Mouse (Mus musculus) kidney, postnatal 14 days (tissue): ENCODE data around the gene Fsd2.
A peak's percentile ranks its signal among the peaks of the same experiment; 100 is the strongest.

ENCODE experiments used
- DNase-seq: peaks from one replicate; pipeline ENCODE4 v3.0.0; 2022; ENCODE audit warnings: mixed read lengths

The Fsd2 gene

GRCm38 (mm10) chr7:81571941-81572441 lies 5.2 kb upstream of the Fsd2 start:
- DNase-seq: peak; percentile 24

DNA sequence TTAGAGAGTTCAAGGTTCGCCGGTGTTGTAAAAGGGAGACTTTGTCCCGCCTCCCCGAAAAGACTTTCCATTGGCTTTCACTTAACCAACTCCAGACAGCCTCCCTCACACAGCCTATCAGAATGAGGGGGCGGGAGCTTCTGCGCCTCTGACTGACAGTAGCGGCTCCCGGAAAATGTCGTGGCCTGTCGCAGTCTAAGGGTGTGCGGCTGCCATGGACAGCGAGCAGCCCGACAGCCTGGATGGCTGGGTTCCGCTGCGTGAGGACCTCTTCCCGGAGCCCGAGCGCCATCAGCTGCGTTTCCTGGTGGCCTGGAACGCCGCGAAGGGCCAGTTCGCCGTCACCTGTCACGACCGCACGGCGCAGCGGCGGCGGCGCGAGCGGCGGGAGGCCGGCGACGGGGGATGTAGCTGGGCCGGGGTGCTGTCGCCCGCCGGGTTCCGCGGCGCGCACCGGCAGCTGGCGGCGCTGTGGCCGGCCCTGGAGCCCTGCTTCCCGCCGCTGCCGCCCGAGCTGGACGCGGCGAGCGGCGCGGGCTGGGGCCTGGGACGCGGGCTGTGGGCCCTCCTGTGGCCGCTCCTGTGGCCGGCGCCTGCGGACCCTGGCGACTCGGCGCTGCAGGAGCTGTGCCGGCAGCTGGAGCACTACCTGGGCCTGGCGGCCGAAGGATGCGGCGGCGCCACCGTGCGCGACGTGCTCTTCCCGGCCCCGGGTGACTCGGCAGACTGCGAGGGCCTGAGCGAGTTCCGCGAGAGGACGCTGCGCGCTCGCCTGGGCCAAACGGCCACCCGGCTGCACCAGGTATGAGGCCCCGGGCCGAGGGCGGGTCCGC lies 4.6 kb upstream of the Fsd2 start, which contains the start of gene Whamm:
Gene Whamm (plus strand): TSS at position 159 of the 833 bp plus-strand sequence.
- DNase-seq: peak; percentile 96

DNA sequence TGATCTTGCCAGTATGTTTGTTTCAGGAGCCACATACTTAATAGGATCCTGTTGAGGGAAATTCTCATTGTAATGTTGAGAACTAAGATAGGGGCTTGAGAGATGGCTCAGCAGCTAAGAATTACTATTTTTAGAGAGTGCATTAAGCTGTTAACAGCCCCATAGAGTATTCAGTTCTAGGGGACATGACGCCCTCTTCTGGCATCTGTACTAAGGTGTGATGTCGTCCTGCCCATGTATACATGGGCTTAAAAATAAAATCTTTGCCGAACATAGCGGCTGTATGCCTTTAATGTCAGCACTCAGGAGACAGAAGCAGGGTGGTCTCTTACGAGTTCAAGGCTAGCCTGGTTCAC lies 4.0 kb upstream of the Fsd2 start:
- DNase-seq: no peak

DNA sequence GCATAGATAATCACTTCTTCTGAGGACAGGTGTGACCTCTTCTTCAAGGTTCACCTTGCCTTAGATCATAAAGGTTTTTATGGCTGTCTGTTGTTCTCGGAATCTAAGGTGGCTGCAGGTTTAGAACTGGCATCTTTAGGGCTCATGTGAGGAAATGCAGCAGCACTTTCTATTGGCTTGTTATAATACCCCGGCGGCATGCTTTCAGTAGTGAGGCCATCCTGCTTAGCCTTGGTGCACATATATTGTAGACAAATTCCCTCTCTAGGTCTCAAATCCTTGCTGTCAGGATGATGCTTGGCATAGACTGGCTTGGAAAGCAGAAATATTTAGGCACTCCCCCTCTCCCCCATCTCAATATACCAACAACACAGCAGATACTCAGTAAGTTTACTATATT lies 3.5 kb upstream of the Fsd2 start:
- DNase-seq: no peak

DNA sequence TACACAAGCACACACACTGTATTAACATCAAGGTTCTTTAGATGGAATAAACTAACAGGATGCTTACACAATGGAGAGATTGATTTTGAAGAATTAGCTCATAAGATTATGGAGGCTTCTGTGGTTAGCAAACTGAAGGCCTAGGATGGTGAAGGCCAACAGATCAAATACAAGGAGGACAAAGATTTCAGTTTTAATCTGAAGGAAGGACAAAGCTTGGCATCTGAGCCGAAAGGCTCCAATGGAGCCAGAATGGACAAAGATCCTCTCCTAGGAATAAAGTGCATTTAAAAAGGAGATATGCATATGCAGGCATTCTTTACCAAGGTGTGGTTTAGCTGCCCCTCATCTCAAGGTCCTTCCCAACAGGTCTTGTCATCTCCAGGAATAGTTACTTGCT lies 3.1 kb upstream of the Fsd2 start:
- no peak for DNase-seq

DNA sequence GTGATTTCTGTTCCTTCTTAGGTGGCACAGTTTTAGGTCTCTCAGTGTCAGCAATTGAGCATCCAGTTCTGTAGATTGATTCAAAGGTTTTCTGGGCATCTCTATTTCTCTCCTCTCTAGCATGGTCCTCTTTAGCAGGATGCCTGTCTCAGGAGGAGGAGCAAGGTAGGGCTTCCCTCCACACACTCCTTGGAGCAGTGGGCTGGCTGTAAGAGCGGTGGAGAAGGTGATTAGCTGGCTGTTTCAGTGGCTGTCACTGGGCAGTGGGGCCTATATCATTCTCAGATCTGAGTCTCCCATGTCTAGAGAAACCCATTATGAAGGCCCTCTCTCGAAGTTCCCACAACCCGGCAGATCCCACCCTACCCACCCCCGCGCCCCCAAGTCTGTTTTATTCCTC lies 652 bp upstream of the Fsd2 start:
- no peak for DNase-seq

- no peak for DNase-seq
Observed at GRCm38 (mm10) chr7:81566332-81566731, 412 bp downstream of the Fsd2 start.

DNA sequence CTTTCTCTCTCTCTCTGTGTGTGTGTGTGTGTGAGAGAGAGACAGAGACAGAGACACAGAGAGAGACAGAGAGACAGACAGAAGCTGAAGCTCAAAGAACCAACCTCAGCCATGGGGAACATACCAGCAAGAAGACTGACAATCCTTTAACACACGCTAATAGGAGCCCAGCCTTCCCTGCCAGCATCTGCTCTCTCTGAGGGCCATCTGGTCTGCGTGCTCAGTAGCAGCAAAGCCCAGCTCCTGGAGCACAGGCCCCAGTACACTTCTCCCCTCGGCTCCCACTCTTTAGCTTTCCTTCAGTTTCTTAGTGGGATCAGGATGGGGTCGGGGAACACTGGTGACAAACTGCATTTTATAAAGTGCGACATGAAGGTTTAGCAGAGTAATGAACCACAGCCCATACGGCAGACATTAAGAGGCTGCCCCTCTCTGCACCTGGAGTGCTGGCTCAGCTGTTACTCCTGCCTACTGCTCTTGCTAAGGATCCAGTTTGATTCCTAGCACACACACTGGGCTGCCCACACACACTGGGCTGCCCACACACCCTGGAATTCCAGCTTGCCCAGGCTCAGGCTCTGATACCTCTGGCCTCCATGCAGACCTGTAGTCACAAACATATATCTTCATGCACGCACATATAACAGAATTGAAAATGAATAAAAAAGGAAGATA lies 1.2 kb downstream of the Fsd2 start:
- DNase-seq: no peak

GRCm38 (mm10) chr7:81564766-81565165 lies 2.0 kb downstream of the Fsd2 start:
- DNase-seq: no peak

DNA sequence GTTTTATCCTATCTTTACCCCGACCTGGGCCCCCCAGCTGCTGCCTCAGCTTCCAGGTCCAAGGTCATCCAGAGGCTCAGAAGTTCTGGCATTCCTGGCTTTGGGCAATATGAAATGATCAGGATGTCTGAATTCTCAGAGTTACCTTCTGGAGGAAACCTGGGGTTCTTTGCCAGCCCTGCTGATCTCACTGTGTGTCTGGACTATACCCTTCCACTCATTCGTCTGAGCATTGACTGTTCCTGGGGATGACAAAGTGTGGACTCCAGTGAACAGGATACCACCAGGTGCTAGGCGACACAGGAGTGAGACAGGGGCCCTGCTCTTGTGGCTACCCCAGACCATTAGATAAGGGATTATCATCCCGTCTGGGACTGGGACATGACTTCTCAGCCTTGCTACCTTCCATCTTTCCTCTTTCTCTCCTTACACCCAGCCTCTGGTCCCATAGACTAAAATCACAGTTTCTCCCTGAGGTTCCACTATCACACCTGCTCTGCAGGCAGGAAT lies 3.2 kb downstream of the Fsd2 start:
- no peak for DNase-seq

- DNase-seq: no peak
Observed at GRCm38 (mm10) chr7:81561211-81561610, 5.5 kb downstream of the Fsd2 start.

GRCm38 (mm10) chr7:81560101-81561049 lies 6.4 kb downstream of the Fsd2 start:
- no peak for DNase-seq

GRCm38 (mm10) chr7:81559231-81559980 lies 7.3 kb downstream of the Fsd2 start:
- DNase-seq: no peak

- DNase-seq: no peak
Observed at GRCm38 (mm10) chr7:81557985-81558360, 8.8 kb downstream of the Fsd2 start.

DNA sequence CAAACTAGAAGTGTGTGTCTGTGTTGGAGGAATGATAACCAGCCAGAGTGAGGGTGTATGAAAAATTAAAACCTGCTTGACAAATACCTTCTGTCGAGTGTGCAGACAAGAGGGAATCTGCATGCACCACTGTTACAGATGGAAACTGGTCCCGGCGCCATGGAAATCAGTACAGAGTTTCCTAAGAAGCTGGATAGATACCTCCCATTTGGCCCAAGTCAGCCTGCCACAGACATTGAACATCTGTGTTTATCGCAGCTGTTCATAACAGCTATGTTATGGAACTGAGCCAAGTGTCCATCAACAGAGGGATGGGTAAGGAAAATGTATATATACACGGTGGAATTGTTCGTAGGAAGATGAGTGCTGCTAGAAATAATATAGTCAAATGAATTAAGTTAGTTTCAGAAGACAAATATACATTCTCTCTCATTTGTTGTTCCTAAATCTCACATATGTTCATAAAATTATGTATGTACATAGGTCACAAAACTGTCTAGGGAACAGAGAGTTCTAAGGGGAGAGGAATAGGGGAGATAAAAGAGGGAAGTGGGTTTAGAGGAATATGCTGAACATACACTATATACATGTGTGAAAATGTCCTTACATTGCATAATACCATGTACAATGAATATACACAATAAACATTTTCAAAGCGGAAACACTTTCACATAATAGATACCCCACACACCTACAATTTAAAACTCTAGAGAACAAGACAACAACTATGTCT lies 9.3 kb downstream of the Fsd2 start:
- DNase-seq: no peak

GRCm38 (mm10) chr7:81556839-81557238 lies 9.9 kb downstream of the Fsd2 start:
- no peak for DNase-seq

GRCm38 (mm10) chr7:81554369-81554768 lies 12.4 kb downstream of the Fsd2 start:
- DNase-seq: peak; percentile 18

GRCm38 (mm10) chr7:81553589-81553988 lies 13.2 kb downstream of the Fsd2 start:
- DNase-seq: no peak

DNA sequence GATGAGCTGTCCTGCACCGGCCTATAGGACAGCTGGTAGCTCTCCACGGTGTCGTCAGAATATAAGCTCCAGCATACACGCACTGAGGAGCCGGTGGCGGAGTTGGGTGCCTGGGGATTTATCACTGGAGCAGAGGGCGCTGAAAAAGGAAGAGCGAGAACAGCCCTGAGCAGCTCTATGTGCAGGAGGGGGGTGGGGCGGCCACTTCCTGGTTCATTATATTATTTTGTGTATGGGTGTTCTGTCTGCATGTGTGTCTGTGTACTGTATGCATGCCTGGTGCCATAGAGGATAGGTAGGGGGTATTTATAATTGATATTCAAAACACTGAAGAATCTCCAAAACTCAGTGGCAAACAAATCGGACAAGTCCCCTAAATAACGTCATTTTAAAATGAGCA lies 17.9 kb downstream of the Fsd2 start:
- no peak for DNase-seq

- no peak for DNase-seq
Observed at GRCm38 (mm10) chr7:81542934-81543333, 23.8 kb downstream of the Fsd2 start.

DNA sequence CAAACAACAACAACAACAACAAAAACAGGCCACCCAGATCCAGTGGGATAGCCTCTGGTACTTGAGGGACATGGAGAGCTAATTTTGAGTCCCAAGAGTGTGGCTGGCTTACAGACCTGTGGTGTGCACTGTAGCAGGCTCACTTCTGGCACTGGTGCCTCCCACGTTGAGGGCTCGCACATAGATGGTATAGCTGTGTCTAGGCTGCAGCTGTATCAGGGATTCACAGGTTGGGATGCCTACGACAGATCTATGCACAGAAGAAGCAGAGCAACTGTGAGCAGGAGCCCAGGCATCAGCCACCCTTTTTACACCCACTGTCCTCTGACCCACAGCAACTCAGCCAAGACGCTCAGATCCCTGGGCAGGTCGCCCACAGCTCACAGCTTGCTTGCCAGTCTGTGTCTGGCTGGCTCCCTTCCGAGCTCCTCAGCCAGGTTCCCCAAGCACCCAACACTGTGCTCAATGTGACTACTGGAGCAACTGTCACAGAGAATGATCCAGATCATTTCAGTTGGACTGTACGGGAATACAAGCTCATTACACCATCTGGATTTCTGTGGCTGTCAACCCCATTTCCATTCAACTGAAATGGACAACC lies 24.7 kb downstream of the Fsd2 start:
- peak; percentile 15 for DNase-seq
